Mouse (Mus musculus) forebrain, embryonic 16.5 days (tissue): Measurements from ENCODE around the gene Pdcd6. TPM values are rescaled to one million over a fixed set of nuclear protein-coding genes. Genes with fewer than 3 reads are reported as not detected.

Source experiments
- polyA plus RNA-seq: library from polyadenylated mRNA; unstranded; fragments of >200 nt; fragmentation: Nextera tagmentation; extraction: Ambion mirVana; gene quantifications from 2 replicates; pipeline ENCODE4 v1.2.1, GENCODE M21; 2015

Pdcd6 gene
- polyA plus RNA-seq, 1 experiment from 2014 or later, result 133 TPM

Other genes with a start within 250 kb of the Pdcd6 start
- 0.08 TPM in 1 of 2 replicates, not detected in the other for gene Slc9a3, start 196.1 kb downstream of the Pdcd6 start, polyA plus RNA-seq
- 107 and 118 TPM in 2 replicates for gene Exoc3, start 108.8 kb downstream of the Pdcd6 start, polyA plus RNA-seq
- 1.2 and 1.4 TPM in 2 replicates for gene Ahrr, start 25.2 kb downstream of the Pdcd6 start, polyA plus RNA-seq
- gene Sdha, start 32.7 kb upstream of the Pdcd6 start, polyA plus RNA-seq, result 235 and 237 TPM in 2 replicates
- 47.2 and 51.4 TPM in 2 replicates for gene Ccdc127, start 32.7 kb upstream of the Pdcd6 start, polyA plus RNA-seq
- gene Lrrc14b, start 46.4 kb upstream of the Pdcd6 start, polyA plus RNA-seq, result not detected in 2 replicates
- 6.5 and 8.0 TPM in 2 replicates for gene Zfp72, start 73.3 kb upstream of the Pdcd6 start, polyA plus RNA-seq
- 98.8 and 112 TPM in 2 replicates for gene Ftl1-ps1, start 82.1 kb upstream of the Pdcd6 start, polyA plus RNA-seq
- 18.2 and 18.3 TPM in 2 replicates for gene Zfp825, start 176.4 kb upstream of the Pdcd6 start, polyA plus RNA-seq